Mouse (Mus musculus) mesoderm, embryonic 11.5 days (tissue): ENCODE results near the gene Prcd.
A peak's percentile ranks its signal among the peaks of the same experiment; 100 is the strongest.

ENCODE experiments used
- DNase-seq: peaks from one replicate; pipeline ENCODE4 v3.0.0-alpha.2; 2012; ENCODE audit warnings: low read depth, low spot score

Gene Prcd

DNA sequence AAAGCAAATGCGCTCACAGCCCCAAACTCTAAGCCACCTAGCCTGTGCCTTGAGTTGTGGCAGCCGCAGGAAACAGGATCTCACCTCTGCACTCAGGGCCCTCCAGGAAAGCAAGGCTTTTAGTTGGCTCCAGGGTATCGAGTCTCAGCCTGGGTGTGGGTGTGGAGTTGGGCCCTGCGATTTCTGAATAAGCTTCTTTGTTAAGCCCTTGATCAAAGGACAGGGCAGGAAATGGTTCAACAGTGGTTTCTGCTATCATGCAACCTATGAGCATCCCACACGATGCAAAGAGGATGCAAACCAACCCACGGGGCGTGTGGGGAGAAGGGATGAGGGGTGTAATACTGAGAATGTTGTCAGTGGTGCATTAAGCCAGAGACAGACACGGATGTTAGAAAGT is 34.6 kb downstream of the Prcd start:
- DNase-seq = no peak

DNA sequence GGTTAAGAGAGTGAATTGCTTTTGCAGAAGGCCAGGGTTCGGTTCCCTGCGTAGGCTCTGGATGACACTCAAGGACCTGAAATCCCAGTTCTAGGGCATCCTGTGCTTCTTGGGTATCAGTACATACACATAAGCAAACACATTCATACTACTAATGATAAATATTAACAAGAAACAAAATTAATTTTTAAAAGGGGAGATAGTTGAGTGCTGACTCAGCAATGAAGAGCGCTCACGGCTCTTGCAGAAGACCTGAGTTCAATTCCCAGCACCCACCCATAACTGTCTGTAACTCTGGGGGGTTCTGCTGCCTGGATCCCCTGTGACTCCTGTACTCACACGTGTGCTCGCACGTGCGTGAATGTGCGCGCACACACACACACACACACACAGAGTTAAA is 36.3 kb downstream of the Prcd start:
- no peak for DNase-seq

DNA sequence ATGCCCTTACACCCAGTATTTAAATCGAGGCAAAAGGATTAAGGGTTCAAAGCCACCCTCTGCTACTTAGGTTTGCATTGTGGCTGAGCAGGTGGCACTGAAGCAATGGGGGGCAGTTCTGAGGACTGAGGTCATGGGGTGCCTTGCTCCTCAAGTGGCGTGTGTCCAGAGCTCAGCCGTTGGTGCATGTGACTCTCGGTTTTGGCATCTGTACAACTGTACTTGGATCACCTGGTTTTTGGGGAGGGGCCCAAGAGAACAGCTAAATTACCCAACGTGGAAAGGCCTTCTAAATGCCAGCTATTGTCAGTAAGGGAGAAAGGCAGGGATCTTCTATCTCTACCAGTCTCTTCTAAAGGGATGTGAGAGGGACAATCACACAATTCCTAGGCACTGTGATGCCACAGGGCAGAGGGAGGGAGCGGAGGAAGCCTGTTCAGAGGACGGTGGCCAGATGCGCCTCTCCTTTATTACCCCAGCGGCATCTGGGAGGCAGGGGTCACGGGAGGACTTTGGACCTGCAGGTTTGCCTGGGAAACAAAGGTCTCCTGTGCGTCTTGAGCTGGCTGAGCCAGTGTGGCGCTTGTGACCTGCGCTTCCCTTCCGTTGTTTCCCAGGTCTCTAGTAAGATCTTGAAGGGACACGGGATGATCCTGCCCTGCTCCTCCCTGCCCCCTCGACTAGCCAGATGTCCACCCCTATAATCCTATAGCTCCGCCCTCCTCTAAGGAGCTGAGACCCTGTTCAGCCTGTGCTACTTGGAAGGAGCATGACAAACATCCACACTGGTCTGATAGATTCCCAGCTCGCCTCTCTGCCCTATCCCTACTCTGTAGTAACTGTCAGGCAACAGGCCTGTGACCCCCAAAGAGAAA is 37.6 kb downstream of the Prcd start:
- DNase-seq = no peak

DNA sequence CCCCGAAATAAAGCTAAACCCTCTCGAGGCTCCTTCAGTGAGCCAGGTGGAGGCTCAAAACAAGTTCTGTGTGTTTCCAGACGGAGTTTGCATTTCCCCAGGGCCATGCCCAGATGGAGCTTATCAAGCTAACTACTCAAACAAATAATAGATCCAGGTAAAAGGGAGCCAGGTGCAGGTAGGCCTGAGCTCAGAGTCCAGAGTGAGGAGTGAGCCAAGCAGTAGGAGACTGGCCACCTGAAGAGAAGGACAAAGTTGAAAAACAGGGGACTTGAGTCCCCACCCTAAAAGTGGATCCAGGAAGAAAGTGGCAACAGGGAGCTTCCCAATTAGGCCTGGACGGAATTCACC is 40.5 kb downstream of the Prcd start:
- no peak for DNase-seq

DNA sequence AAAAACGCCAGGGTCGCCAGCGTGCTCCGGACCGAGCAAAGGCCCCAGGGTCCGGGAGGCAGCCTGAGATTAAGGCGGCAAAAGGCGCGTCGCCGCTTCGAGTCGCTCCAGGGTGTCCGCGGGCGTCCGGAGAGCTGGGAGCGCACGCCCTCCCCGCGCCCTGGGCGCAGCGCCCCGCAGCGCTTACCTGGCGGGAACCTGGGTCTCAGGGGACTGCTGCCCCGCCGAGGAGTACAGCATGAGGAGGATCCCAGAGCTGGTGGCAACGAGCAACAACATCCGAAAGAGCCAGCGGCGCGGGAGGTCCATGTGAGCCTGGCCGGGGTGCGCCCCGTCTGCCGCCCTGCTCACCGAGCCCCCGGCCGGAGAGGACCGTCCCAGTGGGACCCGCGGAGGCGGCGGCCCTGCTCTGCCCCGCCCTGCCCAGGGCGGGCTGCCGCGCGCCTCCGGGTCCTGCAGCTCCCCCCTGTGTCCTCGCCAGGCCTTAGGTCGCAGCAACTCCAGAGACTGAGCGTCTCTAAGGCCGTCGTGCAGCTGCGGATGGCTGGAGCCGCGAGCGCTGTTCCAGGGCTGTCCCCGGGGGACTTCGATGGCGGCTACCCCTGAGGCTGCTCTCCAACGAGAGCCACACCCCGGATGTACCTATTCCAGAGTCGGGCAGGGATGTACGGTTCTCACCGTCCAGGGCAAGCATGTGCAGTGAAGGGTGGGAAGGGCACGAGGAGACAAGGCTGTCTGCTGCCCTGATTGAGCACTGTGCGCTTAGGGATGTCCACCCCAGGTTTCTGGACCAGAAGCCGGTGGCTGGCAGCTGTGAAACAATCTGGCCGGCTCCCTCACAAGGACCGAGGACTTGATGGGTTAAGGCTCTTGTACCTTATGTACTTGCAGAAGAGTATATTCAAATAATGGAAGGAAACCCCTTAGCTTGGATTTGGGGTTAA is 41.2 kb downstream of the Prcd start:
- peak; percentile 41 for DNase-seq

DNA sequence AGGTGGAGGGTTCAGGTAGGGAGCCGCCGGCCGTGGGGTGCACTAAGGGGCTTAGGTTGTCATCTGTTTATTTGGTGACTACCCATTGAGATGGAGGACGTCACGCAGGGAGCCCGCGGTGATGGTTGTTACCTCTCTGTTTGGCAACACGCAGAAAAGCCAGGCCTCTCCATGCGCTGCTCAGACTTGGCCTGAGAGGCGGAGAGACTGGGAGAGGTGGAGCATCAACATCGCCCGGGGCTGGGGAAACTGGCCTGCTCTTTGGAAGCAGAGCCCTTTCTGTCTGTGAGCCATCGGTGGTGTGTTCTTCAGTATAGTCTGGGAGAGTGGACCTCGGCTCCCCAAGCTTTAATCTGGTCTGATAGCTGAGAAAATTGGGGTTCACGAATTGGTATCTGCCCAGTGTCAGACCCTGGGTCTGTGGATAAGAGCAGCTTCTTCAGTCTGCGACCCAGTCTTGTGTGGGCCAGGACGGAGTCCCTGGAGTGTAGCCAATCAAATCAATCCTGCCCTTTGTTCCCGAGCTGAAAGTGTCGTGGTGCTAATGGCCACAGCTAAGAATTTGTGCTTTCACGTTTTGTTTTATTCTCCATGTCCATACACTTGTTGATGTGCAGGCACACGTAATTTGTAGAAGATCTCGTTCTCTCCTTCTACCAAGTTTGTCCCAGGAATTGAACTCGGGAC is 42.0 kb downstream of the Prcd start:
- no peak for DNase-seq

DNA sequence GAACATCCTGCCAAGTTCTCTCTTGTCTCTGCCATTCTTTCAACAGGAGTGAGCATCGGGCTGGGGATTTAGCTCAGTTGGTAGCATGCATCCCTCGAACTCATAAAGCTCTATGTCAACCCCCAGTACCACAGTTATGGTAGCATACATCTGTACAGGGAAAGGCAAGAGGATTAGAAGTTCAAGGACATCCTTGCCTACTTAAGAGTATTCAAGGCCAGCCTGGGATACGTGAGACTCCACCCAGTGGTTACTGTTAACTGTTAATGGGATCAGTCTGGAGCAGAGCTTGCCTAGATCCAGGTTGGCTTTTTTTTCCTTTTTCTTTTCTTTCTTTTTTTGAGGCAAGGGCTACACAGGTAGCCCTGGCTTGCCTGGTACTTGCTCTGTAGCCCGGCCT is 43.1 kb downstream of the Prcd start:
- no peak for DNase-seq

DNA sequence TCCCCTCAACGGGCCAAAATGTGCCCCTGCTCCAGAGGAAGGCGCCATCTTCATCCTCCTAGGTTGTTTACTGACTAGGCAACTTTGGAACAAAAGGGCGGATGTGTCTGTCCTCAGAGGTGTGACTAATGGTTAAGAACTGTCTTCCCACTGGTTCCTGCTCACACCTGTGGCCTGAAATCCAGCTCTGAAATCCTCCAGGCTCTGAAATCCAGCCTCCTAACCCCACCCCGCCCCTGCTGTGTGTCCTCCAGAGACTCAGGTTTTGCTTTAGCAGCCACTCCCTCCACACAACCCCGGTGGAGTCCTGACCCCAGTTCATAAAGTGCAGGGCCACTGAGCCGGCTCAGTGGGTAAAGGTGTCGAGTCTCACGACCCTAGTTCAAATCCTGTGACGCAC is 44.2 kb downstream of the Prcd start:
- DNase-seq = no peak

DNA sequence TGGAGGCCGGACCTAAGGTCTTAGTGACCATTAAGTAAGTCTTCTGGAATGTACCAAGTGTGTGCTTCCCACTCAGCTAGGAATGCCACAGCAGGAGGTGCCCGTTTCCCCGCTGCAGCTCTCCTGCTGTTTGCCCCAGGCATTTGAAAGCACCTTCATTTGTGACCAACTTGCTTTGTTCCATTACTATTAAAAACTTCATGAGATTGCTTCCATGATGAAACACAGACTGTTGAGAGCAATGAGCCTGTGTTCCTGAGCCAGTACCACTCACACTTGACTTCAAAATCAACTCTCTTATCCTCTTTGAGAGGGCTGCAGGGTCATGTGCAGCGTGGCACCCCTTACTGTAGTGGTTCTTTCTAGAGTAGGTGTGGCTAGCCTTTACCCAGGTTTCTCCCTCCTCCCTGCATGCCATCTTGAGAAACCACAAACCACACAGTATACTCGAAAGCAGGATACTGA is 48.1 kb downstream of the Prcd start:
- no peak for DNase-seq

DNA sequence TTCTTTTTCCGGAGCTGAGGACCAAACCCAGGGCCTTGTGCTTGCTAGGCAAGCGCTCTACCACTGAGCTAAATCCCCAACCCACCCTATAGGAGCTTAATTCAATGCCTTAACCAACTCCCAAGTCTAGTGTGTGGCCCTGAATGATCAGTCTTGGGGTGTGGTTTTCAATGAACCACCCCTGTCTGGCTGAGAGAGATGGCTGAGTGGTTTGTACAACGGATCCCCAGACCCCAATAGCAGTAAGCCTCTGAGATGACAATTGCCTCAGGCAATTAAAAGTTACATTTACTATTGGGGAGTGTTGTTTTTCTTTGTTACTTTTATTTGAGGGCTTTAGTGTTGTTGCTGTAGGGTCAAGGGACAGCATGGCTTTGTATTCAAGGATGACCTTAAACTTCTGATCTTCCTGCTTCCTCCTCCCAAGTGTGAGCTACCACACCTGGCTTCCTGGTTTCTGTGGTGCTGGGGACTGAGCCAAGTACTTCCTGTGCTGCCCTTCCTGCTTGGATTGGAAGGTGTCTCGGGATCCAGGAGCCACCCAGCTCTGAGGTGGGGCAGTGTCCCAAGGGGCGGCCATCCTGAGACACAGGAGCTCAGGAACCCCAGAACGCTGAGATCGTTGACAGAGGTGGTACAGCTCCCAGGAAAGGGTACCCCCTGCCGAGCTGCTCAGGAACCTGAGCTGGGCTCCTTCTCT is 51.2 kb downstream of the Prcd start:
- no peak for DNase-seq

DNA sequence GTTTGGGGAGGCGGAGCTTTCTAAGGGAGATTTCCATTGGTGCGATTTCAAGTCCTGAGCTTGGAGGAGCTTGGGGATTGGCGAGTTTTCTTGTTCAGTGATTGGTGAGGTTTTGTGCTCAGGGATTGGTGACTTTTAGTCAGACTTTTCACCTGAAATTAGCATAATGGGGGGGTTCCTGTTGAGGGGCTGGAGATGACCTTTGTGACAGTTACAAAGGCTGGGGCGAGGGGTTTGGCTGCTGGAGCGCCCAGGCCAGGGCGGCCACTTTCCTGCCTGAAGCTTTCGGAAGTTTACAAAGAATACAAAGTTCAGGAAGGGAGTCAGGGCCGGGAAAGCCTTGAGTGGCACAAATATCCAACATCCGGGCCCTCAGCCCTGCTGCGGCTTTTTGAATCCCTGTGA is 51.9 kb downstream of the Prcd start:
- DNase-seq = no peak

DNA sequence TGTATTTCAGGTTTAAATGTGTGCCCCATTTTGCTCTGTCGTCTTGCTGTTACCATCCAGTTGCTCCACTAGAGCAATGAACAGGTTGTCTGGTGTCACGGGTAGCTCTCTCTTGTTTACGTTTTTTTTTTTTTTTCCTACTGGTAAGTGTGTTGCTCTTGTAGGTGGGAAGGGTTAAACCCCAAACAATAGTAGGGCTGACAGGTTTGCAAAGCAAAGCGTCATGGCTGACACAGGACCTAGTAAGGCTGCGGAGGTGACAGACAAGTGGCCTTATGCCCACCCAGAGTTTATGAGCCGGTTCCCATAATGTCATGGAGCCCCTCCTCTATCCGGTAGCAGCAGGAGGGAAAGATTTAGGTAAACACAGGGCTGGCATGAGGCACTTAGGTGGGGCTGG is 53.0 kb downstream of the Prcd start:
- DNase-seq = no peak

DNA sequence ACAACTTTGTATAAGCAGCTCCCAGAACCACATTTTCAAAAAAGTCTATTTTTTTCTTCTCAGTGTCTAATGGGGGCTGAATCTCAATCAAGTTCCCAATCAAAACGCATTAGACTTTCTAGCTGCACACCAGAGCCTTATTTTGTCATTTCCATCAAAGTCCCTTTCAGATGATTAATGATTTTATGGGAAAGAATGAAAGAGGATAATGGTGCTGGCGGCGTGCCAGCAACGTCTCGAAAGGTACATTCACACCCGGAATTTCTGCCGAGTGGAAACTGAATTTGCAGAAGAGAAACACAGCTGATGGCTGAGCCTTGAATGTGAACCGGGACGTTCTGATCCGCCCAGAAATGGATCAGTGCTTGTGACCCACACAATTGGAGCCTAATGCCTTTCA is 56.8 kb downstream of the Prcd start:
- DNase-seq = no peak

DNA sequence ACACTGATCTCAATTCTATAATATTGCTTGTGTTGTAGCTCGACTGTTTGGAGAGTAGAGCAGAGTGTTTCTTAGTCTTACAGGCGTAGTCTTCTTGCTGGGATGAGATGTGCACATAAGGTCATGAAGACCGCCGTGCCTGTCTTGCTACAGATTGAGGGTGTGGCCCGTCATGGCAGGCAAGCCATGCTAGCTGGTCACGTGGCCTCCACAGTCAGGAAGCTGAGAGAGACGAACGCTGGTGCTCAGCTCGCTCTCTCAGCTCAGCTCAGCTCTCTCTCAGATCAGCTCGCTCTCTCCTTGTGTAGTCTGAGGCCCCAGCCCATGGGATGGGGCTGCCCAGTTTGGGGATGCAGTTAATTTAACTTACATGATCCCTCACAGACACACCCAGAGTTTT is 57.5 kb downstream of the Prcd start:
- no peak for DNase-seq

DNA sequence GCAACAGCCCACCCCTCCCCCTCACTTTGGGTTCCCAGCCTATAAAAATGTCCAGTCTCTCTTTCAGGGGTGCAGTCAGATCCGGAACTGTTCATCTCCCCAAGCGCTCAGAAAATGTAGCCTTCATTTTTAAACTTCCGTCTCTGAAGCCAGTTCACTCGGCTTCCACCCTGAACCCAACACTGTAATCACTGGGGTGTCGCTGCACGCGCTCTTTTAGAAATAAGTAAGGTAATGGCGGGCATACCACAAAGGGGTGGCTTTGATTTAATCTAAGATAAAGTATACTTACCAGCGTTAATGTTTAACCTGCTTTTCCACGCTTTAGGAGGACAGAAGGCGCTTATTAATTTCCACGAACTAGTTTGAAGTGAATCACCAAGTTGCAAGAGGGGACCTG is 60.7 kb downstream of the Prcd start:
- DNase-seq = no peak
